Mouse (Mus musculus): ENCODE results near the gene Sorbs1.

DNA sequence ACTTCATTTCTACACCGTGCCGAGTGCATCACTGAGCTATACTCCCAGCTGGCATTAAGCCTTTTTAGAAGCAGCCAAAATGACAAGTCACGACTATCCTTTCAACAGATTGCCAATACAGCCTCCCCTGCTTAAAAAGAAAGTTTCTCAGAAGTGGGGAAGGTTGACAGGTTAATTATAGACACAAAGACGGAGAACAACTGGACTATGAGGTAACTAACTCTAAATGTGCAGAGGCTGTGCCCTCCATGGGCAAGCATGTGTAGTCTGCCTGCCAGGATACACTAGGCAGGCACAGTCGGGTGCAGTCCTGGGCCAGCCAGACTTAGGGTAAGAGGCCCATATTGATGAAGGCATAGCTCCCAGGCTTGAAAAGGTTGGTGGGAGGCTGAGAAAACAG, 244.1 kb downstream of the Sorbs1 start:
- TF ChIP-seq POLR2A (IDR thresholded peaks at IDR 0.05; ENCODE audit: insufficient read depth, low read length) (no peak), EP300 (IDR thresholded peaks at IDR 0.05; ENCODE audit: insufficient read depth, low read depth, low read length) (no peak)
